Mouse (Mus musculus): ENCODE measurements around the gene Fndc5. TPM values are rescaled to one million over a fixed set of nuclear protein-coding genes. Genes with fewer than 3 reads are reported as not detected.

Fndc5 gene
- total and polyA plus RNA-seq, 2 experiments, result 0.83 to 0.87 TPM

GRCm38 (mm10) chr4:129134799-129135585 lies 1.8 kb upstream of the Fndc5 start:
- Histone ChIP-seq H3K4me3 (ENCODE audit: insufficient read depth, low read depth, low read length) (no peak overlapping the region), H3K4me1 (ENCODE audit: control insufficient read depth, insufficient read depth, low read length) (0 out of 2 replicates have a peak, but pooled peaks cover 3% of the 10 kb centered on the region), H3K27ac (replicated peaks; ENCODE audit: insufficient read depth, low read depth, low read length) (no peak overlapping the region), H3K36me3 (ENCODE audit: control insufficient read depth, insufficient read depth, low read length) (no peaks in the 10 kb centered on the region), H3K27me3 (ENCODE audit: control insufficient read depth, insufficient read depth, low read length) (no peaks in the 10 kb centered on the region), H3K9ac (ENCODE audit: low read depth, low read length) (no peak overlapping the region), H3K79me2 (ENCODE audit: control insufficient read depth, insufficient read depth, low read length) (no peaks in the 10 kb centered on the region)
- TF ChIP-seq POLR2A (IDR thresholded peaks at IDR 0.05; ENCODE audit: extremely low read depth, insufficient read depth, low read length), result no peak
- TF ChIP-seq CTCF (IDR thresholded peaks at IDR 0.05; ENCODE audit: low read depth, low read length), result peak; percentile 89
- 12% methylated on average over 15 of the region's 15 CpGs for WGBS
- DNase-seq (ENCODE audit: extremely low read depth, low read depth, low spot score), result no peak

- Histone ChIP-seq H3K27ac (replicated peaks; ENCODE audit: insufficient read depth, low read depth, low read length) (no peak overlapping the region), H3K4me1 (ENCODE audit: control insufficient read depth, insufficient read depth, low read length) (0 out of 2 replicates have a peak, but pooled peaks cover 3% of the 10 kb centered on the region), H3K27me3 (ENCODE audit: control insufficient read depth, insufficient read depth, low read length) (no peaks in the 10 kb centered on the region), H3K36me3 (ENCODE audit: control insufficient read depth, insufficient read depth, low read length) (no peaks in the 10 kb centered on the region), H3K9ac (ENCODE audit: low read depth, low read length) (no peak overlapping the region), H3K4me3 (ENCODE audit: insufficient read depth, low read depth, low read length) (no peak overlapping the region), H3K79me2 (ENCODE audit: control insufficient read depth, insufficient read depth, low read length) (no peaks in the 10 kb centered on the region)
- no peak for DNase-seq (ENCODE audit: extremely low read depth, low read depth, low spot score)
- no peak for TF ChIP-seq CTCF (IDR thresholded peaks at IDR 0.05; ENCODE audit: low read depth, low read length)
- no peak for TF ChIP-seq POLR2A (IDR thresholded peaks at IDR 0.05; ENCODE audit: extremely low read depth, insufficient read depth, low read length)
- 66% methylated on average over 2 of the region's 2 CpGs for WGBS
Observed at GRCm38 (mm10) chr4:129135637-129136036, 1.2 kb upstream of the Fndc5 start.

- Histone ChIP-seq H3K27ac (replicated peaks; ENCODE audit: insufficient read depth, low read depth, low read length) (no peak overlapping the region), H3K79me2 (ENCODE audit: control insufficient read depth, insufficient read depth, low read length) (no peaks in the 10 kb centered on the region), H3K9ac (ENCODE audit: low read depth, low read length) (no peak overlapping the region), H3K27me3 (ENCODE audit: control insufficient read depth, insufficient read depth, low read length) (no peaks in the 10 kb centered on the region), H3K36me3 (ENCODE audit: control insufficient read depth, insufficient read depth, low read length) (no peaks in the 10 kb centered on the region), H3K4me3 (ENCODE audit: insufficient read depth, low read depth, low read length) (no peak overlapping the region), H3K4me1 (ENCODE audit: control insufficient read depth, insufficient read depth, low read length) (0 out of 2 replicates have a peak, but pooled peaks cover 3% of the 10 kb centered on the region)
- TF ChIP-seq POLR2A (IDR thresholded peaks at IDR 0.05; ENCODE audit: extremely low read depth, insufficient read depth, low read length) (no peak), CTCF (IDR thresholded peaks at IDR 0.05; ENCODE audit: low read depth, low read length) (no peak)
- WGBS, result 65% methylated on average over 9 of the region's 9 CpGs
- no peak for DNase-seq (ENCODE audit: extremely low read depth, low read depth, low spot score)
Observed at GRCm38 (mm10) chr4:129136189-129136578, 615 bp upstream of the Fndc5 start.

GRCm38 (mm10) chr4:129137392-129138321 lies 858 bp downstream of the Fndc5 start:
- DNase-seq (ENCODE audit: extremely low read depth, low read depth, low spot score), result no peak
- Histone ChIP-seq H3K79me2 (ENCODE audit: control insufficient read depth, insufficient read depth, low read length) (no peaks in the 10 kb centered on the region), H3K4me3 (ENCODE audit: insufficient read depth, low read depth, low read length) (no peak overlapping the region), H3K27ac (replicated peaks; ENCODE audit: insufficient read depth, low read depth, low read length) (no peak overlapping the region), H3K36me3 (ENCODE audit: control insufficient read depth, insufficient read depth, low read length) (no peaks in the 10 kb centered on the region), H3K9ac (ENCODE audit: low read depth, low read length) (no peak overlapping the region), H3K27me3 (ENCODE audit: control insufficient read depth, insufficient read depth, low read length) (no peaks in the 10 kb centered on the region), H3K4me1 (ENCODE audit: control insufficient read depth, insufficient read depth, low read length) (peaks cover 10% of the 10 kb centered on the region)
- 82% methylated on average over 14 of the region's 14 CpGs for WGBS
- no peak for TF ChIP-seq CTCF (IDR thresholded peaks at IDR 0.05; ENCODE audit: low read depth, low read length)
- TF ChIP-seq POLR2A (IDR thresholded peaks at IDR 0.05; ENCODE audit: extremely low read depth, insufficient read depth, low read length), result no peak

GRCm38 (mm10) chr4:129139642-129140041 lies 2.8 kb downstream of the Fndc5 start:
- no peak overlapping the region for H3K4me3 ChIP-seq (ENCODE audit: insufficient read depth, low read depth, low read length)
- no peaks in the 10 kb centered on the region for H3K27me3 ChIP-seq (ENCODE audit: control insufficient read depth, insufficient read depth, low read length)
- H3K79me2 ChIP-seq (ENCODE audit: control insufficient read depth, insufficient read depth, low read length), result no peaks in the 10 kb centered on the region
- H3K9ac ChIP-seq (ENCODE audit: low read depth, low read length), result no peak overlapping the region
- no peaks in the 10 kb centered on the region for H3K36me3 ChIP-seq (ENCODE audit: control insufficient read depth, insufficient read depth, low read length)
- DNase-seq (ENCODE audit: extremely low read depth, low read depth, low spot score), result no peak
- WGBS, result 93% methylated on average over 5 of the region's 5 CpGs
- H3K27ac ChIP-seq (replicated peaks; ENCODE audit: insufficient read depth, low read depth, low read length), result no peak overlapping the region
- peaks cover 11% of the 10 kb centered on the region for H3K4me1 ChIP-seq (ENCODE audit: control insufficient read depth, insufficient read depth, low read length)
- TF ChIP-seq CTCF (IDR thresholded peaks at IDR 0.05; ENCODE audit: low read depth, low read length) (no peak), POLR2A (IDR thresholded peaks at IDR 0.05; ENCODE audit: extremely low read depth, insufficient read depth, low read length) (no peak)

Data from liver, adult 2 months (tissue).